Mouse (Mus musculus) embryonic facial prominence, embryonic 11.5 days (tissue): Measurements from ENCODE around the gene Efemp2. TPM values are rescaled to one million over a fixed set of nuclear protein-coding genes. Genes with fewer than 3 reads are reported as not detected.
A peak's percentile ranks its signal among the peaks of the same experiment; 100 is the strongest.

ENCODE experiments used
- ATAC-seq: fragments of 200-750 bp; cut with Nextera tagmentation; replicated peaks from 2 replicates; pipeline ENCODE4 v1.8.0; 2017; ENCODE audit warnings: low read depth; ENCODE audit not compliant: insufficient number of reproducible peaks, low FRiP score, low TSS enrichment
- DNase-seq: peaks from one replicate; pipeline ENCODE4 v3.0.0-alpha.2; 2015; ENCODE audit warnings: low spot score
- H3K27ac ChIP-seq: fragments of 300-500 bp; sonication (generic); replicated peaks from 2 replicates; pipeline ENCODE4 v1.5.1; 2014; ENCODE audit warnings: mild to moderate bottlenecking, low read depth, low read length, control low read depth
- H3K27me3 ChIP-seq: fragments of 300-500 bp; sonication (generic); 2 replicates; pipeline ENCODE4 v1.6.1; 2014; ENCODE audit warnings: mild to moderate bottlenecking, low read length, moderate library complexity, mixed read lengths; ENCODE audit not compliant: control insufficient read depth, insufficient read depth
- H3K36me3 ChIP-seq: fragments of 300-500 bp; sonication (generic); replicated peaks from 2 replicates; pipeline ENCODE4 v1.6.1; 2014; ENCODE audit warnings: low read depth, mild to moderate bottlenecking, low read length, moderate library complexity, mixed read lengths; ENCODE audit not compliant: control insufficient read depth, insufficient read depth
- H3K4me1 ChIP-seq: fragments of 300-500 bp; sonication (generic); 2 replicates; pipeline ENCODE4 v1.6.1; 2014; ENCODE audit warnings: low read length, mixed read lengths; ENCODE audit not compliant: control insufficient read depth, insufficient read depth
- H3K4me2 ChIP-seq: fragments of 300-500 bp; sonication (generic); 2 replicates; pipeline ENCODE4 v1.6.1; 2014; ENCODE audit warnings: low read depth, mild to moderate bottlenecking, control low read depth, low read length, moderate library complexity
- H3K4me3 ChIP-seq: fragments of 300-500 bp; sonication (generic); 2 replicates; pipeline ENCODE4 v1.5.1; 2014; ENCODE audit warnings: low read depth, low read length, control low read depth
- H3K9ac ChIP-seq: fragments of 300-500 bp; sonication (generic); replicated peaks from 2 replicates; pipeline ENCODE4 v1.6.1; 2014; ENCODE audit warnings: mild to moderate bottlenecking, control low read depth, low read length
- H3K9me3 ChIP-seq: fragments of 300-500 bp; sonication (generic); replicated peaks from 2 replicates; pipeline ENCODE4 v1.6.1; 2016; ENCODE audit warnings: mild to moderate bottlenecking, low read length, inconsistent platforms, mixed read lengths; ENCODE audit not compliant: control insufficient read depth
- WGBS: fragments of 180-500 bp; shearing (Covaris S2); extraction: QIAGEN DNeasy Blood & Tissue Kit; methylation state at CpG from one replicate; pipeline ENCODE4 v1.1.7; 2014; 5-methylcytosine and 5-hydroxymethylcytosine counted together
- polyA plus RNA-seq: library from polyadenylated mRNA; unstranded; fragments of >200 nt; fragmentation: Nextera tagmentation; extraction: Ambion mirVana; gene quantifications from 2 replicates; pipeline ENCODE4 v1.2.1, GENCODE M21; 2014

The Efemp2 gene
- polyA plus RNA-seq, 1 experiment from 2014 or later: 80.9 TPM

DNA sequence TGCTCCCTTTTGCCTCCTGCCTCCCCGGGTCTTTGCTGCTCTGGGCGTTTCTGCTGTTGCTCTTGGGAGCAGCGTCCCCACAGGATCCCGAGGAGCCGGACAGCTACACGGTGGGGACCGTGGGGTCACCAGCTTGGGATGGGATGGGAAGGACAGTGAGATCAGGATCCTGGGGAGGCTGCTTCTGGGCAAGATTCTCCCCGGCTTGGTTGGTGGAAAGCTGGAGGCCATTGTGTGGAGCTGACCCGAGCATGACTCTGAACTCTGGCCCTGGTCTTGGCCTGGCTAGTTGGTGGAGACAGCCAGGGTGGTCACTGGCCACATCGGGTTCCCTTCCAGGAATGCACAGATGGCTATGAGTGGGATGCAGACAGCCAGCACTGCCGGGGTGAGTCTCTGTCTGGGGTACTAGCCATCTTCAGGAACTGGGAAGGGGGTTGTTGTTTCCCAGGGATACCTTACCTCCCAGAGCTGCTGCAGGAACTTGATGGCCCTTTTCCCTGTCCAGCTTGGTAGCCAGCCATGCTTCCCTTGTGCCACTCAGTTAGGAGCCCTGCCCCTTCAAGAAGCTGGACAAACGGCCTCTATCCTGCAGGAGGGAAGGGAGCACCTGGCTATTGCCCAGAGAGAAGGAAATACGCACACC lies 1.4 kb downstream of the Efemp2 start:
- peak overlapping the region; percentile 86 for H3K9ac ChIP-seq
- 17% methylated on average over 13 of the region's 13 CpGs for WGBS
- DNase-seq (no peak), ATAC-seq (peak; percentile 10; the same call in 1 of the 2 replicates)
- H3K36me3 ChIP-seq: no peaks in the 10 kb centered on the region
- H3K9me3 ChIP-seq: no peaks in the 10 kb centered on the region
- H3K27ac ChIP-seq: peak overlapping the region; percentile 82
- no peaks in the 10 kb centered on the region for H3K4me1 ChIP-seq
- H3K4me2 ChIP-seq: peak overlapping the region; percentile 79
- H3K27me3 ChIP-seq: no peaks in the 10 kb centered on the region
- peak overlapping the region; percentile 67 for H3K4me3 ChIP-seq

DNA sequence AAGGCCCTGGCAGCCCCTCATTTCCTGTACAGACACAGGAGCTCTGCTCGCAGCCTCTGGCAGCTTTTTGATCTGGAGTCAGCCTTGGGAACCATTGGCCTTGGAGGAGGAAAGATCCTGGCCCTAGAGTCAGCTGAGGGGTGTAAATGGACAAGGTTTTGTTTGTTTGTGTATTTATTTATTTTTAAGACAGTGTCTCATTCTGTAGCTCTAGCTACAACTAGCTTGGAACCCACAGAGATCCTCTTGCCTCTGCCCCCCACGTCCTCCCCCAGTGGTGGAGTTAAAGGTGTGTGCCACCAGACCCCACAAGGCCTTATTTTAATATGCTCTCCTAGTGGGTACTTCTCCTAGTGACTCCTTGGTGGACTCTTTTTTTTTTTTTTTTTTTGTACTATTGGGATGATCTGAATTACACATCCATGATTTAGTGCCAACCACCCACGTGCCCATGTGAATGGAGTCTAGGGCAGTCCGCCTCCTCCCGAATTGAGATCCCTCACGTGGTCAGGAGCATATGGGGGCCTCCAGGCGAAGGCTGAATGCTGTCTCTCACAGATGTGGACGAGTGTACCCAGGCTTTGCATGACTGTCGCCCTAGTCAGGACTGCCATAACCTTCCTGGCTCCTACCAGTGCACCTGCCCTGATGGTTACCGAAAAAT lies 3.4 kb downstream of the Efemp2 start:
- H3K27me3 ChIP-seq: no peaks in the 10 kb centered on the region
- ATAC-seq (no peak), DNase-seq (no peak)
- H3K4me1 ChIP-seq: no peaks in the 10 kb centered on the region
- H3K9me3 ChIP-seq: no peaks in the 10 kb centered on the region
- 85% methylated on average over 10 of the region's 10 CpGs for WGBS
- no peak overlapping the region for H3K27ac ChIP-seq
- no peaks in the 10 kb centered on the region; the same call in 1 of the 2 replicates for H3K36me3 ChIP-seq
- H3K4me2 ChIP-seq: no peak overlapping the region
- no peak overlapping the region for H3K4me3 ChIP-seq
- H3K9ac ChIP-seq: no peak overlapping the region

DNA sequence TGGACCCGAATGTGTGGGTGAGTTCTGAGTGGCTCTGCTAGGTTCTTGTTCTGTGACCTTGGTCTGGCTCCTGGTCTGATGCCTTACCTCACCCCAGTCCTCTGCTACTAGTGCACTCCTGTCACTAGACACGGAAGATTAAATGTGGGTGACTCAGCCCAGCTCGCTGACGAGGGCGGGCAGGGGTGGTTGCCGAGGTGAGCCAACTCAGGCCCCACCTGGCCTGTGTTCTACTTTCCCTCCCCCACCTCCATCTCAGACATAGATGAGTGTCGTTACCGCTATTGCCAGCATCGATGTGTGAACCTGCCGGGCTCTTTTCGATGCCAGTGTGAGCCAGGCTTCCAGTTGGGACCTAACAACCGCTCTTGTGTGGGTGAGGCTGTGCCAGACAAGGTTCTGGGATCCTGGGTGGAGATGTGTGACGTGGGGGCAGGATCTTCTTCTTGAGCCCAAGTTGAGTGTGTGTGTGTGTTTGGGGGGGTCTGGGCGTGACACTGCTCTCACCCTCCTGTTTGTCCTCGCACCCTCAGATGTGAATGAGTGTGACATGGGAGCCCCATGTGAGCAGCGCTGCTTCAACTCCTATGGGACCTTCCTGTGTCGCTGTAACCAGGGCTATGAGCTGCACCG lies 4.0 kb downstream of the Efemp2 start:
- Histone ChIP-seq H3K4me3 (no peak overlapping the region), H3K9me3 (no peaks in the 10 kb centered on the region), H3K27me3 (no peaks in the 10 kb centered on the region), H3K36me3 (peaks cover under 1% of the 10 kb centered on the region), H3K4me2 (no peak overlapping the region), H3K9ac (no peak overlapping the region), H3K27ac (no peak overlapping the region), H3K4me1 (no peaks in the 10 kb centered on the region)
- no peak for ATAC-seq
- DNase-seq: no peak
- WGBS: 90% methylated on average over 18 of the region's 18 CpGs

DNA sequence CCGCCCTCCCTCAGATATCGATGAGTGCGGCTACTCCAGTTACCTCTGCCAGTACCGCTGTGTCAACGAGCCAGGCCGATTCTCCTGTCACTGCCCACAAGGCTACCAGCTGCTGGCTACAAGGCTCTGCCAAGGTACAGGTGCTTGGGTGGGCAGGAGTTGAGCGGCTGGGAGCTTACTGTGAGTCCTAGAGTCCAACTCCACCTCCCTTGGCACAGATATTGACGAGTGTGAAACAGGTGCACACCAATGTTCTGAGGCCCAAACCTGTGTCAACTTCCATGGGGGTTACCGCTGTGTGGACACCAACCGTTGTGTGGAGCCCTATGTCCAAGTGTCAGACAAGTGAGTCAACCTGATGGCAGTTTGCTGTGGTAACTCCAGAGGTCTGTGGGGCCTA lies 6.3 kb downstream of the Efemp2 start:
- H3K4me1 ChIP-seq: no peaks in the 10 kb centered on the region
- whole genome bisulfite sequencing: 93% methylated on average over 10 of the region's 10 CpGs
- H3K27me3 ChIP-seq: no peaks in the 10 kb centered on the region
- DNase-seq (no peak), ATAC-seq (no peak)
- H3K27ac ChIP-seq: no peak overlapping the region
- no peak overlapping the region for H3K9ac ChIP-seq
- no peak overlapping the region for H3K4me3 ChIP-seq
- H3K4me2 ChIP-seq: no peak overlapping the region
- no peaks in the 10 kb centered on the region for H3K9me3 ChIP-seq
- peaks cover 6% of the 10 kb centered on the region for H3K36me3 ChIP-seq

DNA sequence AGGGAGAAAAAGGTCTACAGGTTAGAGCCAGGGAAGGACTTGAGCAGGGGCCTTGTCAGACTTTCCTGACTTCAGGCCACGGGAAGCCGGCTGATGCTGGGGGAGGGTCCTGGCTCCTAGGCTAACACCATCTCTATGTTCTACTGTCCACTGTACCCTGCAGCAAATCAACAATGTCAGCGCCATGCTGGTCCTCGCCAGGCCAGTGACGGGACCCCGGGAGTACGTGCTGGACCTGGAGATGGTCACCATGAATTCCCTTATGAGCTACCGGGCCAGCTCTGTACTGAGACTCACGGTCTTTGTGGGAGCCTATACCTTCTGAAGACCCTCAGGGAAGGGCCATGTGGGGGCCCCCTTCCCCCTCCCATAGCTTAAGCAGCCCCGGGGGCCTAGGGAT lies 7.6 kb downstream of the Efemp2 start:
- no peak overlapping the region for H3K4me3 ChIP-seq
- peaks cover 6% of the 10 kb centered on the region for H3K36me3 ChIP-seq
- DNase-seq (no peak), ATAC-seq (no peak)
- H3K4me2 ChIP-seq: no peak overlapping the region
- H3K9me3 ChIP-seq: no peaks in the 10 kb centered on the region
- no peak overlapping the region for H3K9ac ChIP-seq
- no peaks in the 10 kb centered on the region for H3K27me3 ChIP-seq
- no peaks in the 10 kb centered on the region for H3K4me1 ChIP-seq
- H3K27ac ChIP-seq: no peak overlapping the region
- WGBS: 89% methylated on average over 10 of the region's 10 CpGs

DNA sequence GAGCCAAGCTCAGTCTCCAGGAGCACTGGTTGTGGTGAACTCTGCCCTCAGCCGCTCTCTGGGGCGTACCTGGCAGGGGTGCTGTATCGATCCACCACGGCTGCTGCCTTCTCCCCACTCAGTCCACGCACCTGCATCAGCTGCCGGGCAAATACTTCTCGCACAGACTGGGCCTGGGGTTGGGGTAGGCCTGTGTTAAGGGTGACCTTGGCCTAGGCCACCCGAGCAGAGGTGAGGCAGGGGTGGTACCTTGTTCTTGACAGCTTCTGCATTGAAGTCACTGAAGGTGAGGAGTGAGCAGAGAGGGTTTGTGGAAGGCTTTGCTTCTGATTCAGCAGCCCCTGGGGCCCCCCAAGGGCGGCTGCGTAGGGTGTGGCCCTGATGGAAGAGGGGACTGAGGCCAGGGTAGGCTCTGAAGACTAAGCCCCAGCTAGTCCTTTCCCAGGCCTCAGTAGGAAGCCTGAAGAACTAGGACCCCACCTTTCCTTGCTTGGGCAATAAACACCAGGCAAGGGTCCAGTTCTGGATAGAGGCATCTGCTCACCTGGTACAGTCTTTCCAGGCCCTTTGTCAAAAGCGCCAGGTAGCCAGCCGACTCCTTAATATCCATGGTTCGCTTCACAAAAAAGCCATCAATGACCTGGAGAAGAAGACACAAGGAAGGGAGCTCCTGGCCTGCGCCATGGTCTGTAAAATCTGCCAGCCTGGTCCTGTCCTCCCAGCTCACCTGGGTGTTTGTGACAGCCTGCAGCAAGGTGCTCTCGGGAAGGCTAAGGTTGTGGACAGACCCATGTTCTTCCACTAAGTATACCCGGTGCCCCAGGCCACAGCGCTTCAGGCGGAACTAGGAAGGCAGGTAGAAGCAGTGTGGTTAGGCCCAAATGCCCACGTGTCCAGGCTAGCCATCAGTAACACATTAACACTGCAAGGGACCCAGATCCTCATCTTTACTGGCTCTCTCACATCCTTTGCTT lies 9.9 kb downstream of the Efemp2 start:
- Histone ChIP-seq H3K27ac (no peak overlapping the region), H3K4me1 (no peaks in the 10 kb centered on the region), H3K4me2 (no peak overlapping the region), H3K4me3 (no peak overlapping the region), H3K36me3 (peaks cover 6% of the 10 kb centered on the region), H3K9ac (no peak overlapping the region), H3K9me3 (no peaks in the 10 kb centered on the region), H3K27me3 (no peaks in the 10 kb centered on the region)
- WGBS: 95% methylated on average over 19 of the region's 19 CpGs
- DNase-seq: no peak
- ATAC-seq: no peak

DNA sequence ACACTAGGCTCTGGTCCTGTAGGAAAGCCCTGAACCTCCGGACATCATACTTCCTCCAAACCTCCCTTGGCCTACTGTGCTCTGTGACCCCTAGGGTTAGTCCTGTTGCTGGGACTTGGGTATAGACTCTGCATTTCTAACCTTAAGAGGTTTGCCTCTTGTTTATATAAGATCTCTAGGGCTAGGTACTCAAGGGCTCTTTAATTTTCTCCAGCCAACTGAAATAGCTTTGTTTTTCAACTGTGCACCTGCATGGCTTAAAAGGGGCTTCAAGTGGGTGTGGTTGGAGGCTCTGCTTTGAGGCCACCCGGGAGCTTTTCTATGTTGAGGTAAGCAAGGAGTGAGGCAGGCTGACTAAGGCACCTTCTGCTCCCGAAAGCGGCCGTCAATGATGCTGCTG lies 10.7 kb downstream of the Efemp2 start:
- WGBS: 87% methylated on average over 5 of the region's 5 CpGs
- H3K9me3 ChIP-seq: no peaks in the 10 kb centered on the region
- ATAC-seq: no peak
- no peaks in the 10 kb centered on the region for H3K27me3 ChIP-seq
- no peak overlapping the region for H3K27ac ChIP-seq
- H3K36me3 ChIP-seq: peaks cover 6% of the 10 kb centered on the region
- DNase-seq: no peak
- H3K9ac ChIP-seq: no peak overlapping the region
- H3K4me1 ChIP-seq: no peaks in the 10 kb centered on the region
- H3K4me3 ChIP-seq: no peak overlapping the region
- no peak overlapping the region for H3K4me2 ChIP-seq
